Mouse (Mus musculus): ENCODE results near the gene Grik3. TPM values are rescaled to one million over a fixed set of nuclear protein-coding genes. Genes with fewer than 3 reads are reported as not detected.

Gene Grik3
- polyA plus RNA-seq, 1 experiment from 2014 or later, result 0.07 TPM

- H3K4me3 ChIP-seq (ENCODE audit: low read depth, low read length), result no peak overlapping the region
- no peak for TF ChIP-seq CTCF (IDR thresholded peaks at IDR 0.05; ENCODE audit: low read depth)
These were observed 237.8 kb downstream of the Grik3 start for GRCm38 (mm10) chr4:125728091-125728863.

GRCm38 (mm10) chr4:125729305-125730220 is 239.1 kb downstream of the Grik3 start:
- no peaks in the 10 kb centered on the region for H3K9me3 ChIP-seq (ENCODE audit: control insufficient read depth)
- WGBS, result 10% methylated on average over 38 of the region's 38 CpGs
- H3K27me3 ChIP-seq (replicated peaks; ENCODE audit: control insufficient read depth, insufficient read depth, low read length), result peaks cover 29% of the 10 kb centered on the region
- H3K4me1 ChIP-seq (replicated peaks; ENCODE audit: control insufficient read depth, insufficient read depth, low read length), result no peaks in the 10 kb centered on the region
- no peak overlapping the region for H3K4me3 ChIP-seq (ENCODE audit: low read depth, low read length)
- H3K9ac ChIP-seq (ENCODE audit: low read depth, low read length), result no peak overlapping the region
- no peaks in the 10 kb centered on the region for H3K36me3 ChIP-seq (ENCODE audit: control insufficient read depth, insufficient read depth)
- ATAC-seq, result no peak
- no peak for TF ChIP-seq CTCF (IDR thresholded peaks at IDR 0.05; ENCODE audit: low read depth)
- no peak overlapping the region for H3K27ac ChIP-seq (ENCODE audit: low read depth, low read length)
- H3K4me2 ChIP-seq (replicated peaks; ENCODE audit: low read depth), result no peak overlapping the region

More at GRCm38 (mm10) chr4:125728091-125728863, 237.8 kb downstream of the Grik3 start:
- 20% methylated on average over 15 of the region's 15 CpGs for WGBS
- Histone ChIP-seq H3K27ac (ENCODE audit: low read depth, low read length) (no peak overlapping the region), H3K9ac (ENCODE audit: low read depth, low read length) (no peak overlapping the region), H3K9me3 (ENCODE audit: control insufficient read depth) (no peaks in the 10 kb centered on the region), H3K27me3 (replicated peaks; ENCODE audit: control insufficient read depth, insufficient read depth, low read length) (peaks cover 29% of the 10 kb centered on the region), H3K36me3 (ENCODE audit: control insufficient read depth, insufficient read depth) (no peaks in the 10 kb centered on the region), H3K4me1 (replicated peaks; ENCODE audit: control insufficient read depth, insufficient read depth, low read length) (no peaks in the 10 kb centered on the region), H3K4me2 (replicated peaks; ENCODE audit: low read depth) (no peak overlapping the region)
- ATAC-seq, result no peak

- Histone ChIP-seq H3K9me3 (ENCODE audit: control insufficient read depth) (no peaks in the 10 kb centered on the region), H3K9ac (ENCODE audit: low read depth, low read length) (no peak overlapping the region), H3K27me3 (replicated peaks; ENCODE audit: control insufficient read depth, insufficient read depth, low read length) (peaks cover 29% of the 10 kb centered on the region), H3K4me3 (ENCODE audit: low read depth, low read length) (no peak overlapping the region), H3K4me1 (replicated peaks; ENCODE audit: control insufficient read depth, insufficient read depth, low read length) (no peaks in the 10 kb centered on the region), H3K4me2 (replicated peaks; ENCODE audit: low read depth) (no peak overlapping the region), H3K36me3 (ENCODE audit: control insufficient read depth, insufficient read depth) (no peaks in the 10 kb centered on the region), H3K27ac (ENCODE audit: low read depth, low read length) (no peak overlapping the region)
- no peak for TF ChIP-seq CTCF (IDR thresholded peaks at IDR 0.05; ENCODE audit: low read depth)
- 83% methylated on average over 6 of the region's 6 CpGs for whole genome bisulfite sequencing
- ATAC-seq, result no peak
These were observed 240.3 kb downstream of the Grik3 start for GRCm38 (mm10) chr4:125730751-125731150.

GRCm38 (mm10) chr4:125736783-125737182 is 246.3 kb downstream of the Grik3 start:
- ATAC-seq, result no peak
- H3K9ac ChIP-seq (ENCODE audit: low read depth, low read length), result no peak overlapping the region
- no peaks in the 10 kb centered on the region for H3K27me3 ChIP-seq (replicated peaks; ENCODE audit: control insufficient read depth, insufficient read depth, low read length)
- H3K4me2 ChIP-seq (replicated peaks; ENCODE audit: low read depth), result no peak overlapping the region
- H3K9me3 ChIP-seq (ENCODE audit: control insufficient read depth), result no peaks in the 10 kb centered on the region
- no peak overlapping the region for H3K27ac ChIP-seq (ENCODE audit: low read depth, low read length)
- H3K36me3 ChIP-seq (ENCODE audit: control insufficient read depth, insufficient read depth), result no peaks in the 10 kb centered on the region
- no peaks in the 10 kb centered on the region for H3K4me1 ChIP-seq (replicated peaks; ENCODE audit: control insufficient read depth, insufficient read depth, low read length)
- H3K4me3 ChIP-seq (ENCODE audit: low read depth, low read length), result no peak overlapping the region
- TF ChIP-seq CTCF (IDR thresholded peaks at IDR 0.05; ENCODE audit: low read depth), result no peak
- 80% methylated on average over 4 of the region's 4 CpGs for WGBS

- H3K9ac ChIP-seq (ENCODE audit: low read depth, low read length), result no peak overlapping the region
- no peaks in the 10 kb centered on the region for H3K9me3 ChIP-seq (ENCODE audit: control insufficient read depth)
- no peak overlapping the region for H3K4me2 ChIP-seq (replicated peaks; ENCODE audit: low read depth)
- TF ChIP-seq CTCF (IDR thresholded peaks at IDR 0.05; ENCODE audit: low read depth), result no peak
- H3K27me3 ChIP-seq (replicated peaks; ENCODE audit: control insufficient read depth, insufficient read depth, low read length), result no peaks in the 10 kb centered on the region
- H3K4me1 ChIP-seq (replicated peaks; ENCODE audit: control insufficient read depth, insufficient read depth, low read length), result no peaks in the 10 kb centered on the region
- H3K4me3 ChIP-seq (ENCODE audit: low read depth, low read length), result no peak overlapping the region
- no peak overlapping the region for H3K27ac ChIP-seq (ENCODE audit: low read depth, low read length)
- no peak for ATAC-seq
- H3K36me3 ChIP-seq (ENCODE audit: control insufficient read depth, insufficient read depth), result no peaks in the 10 kb centered on the region
- WGBS, result 69% methylated on average over 4 of the region's 4 CpGs
These were observed 248.3 kb downstream of the Grik3 start for GRCm38 (mm10) chr4:125738825-125739224.

GRCm38 (mm10) chr4:125742162-125742571 is 251.7 kb downstream of the Grik3 start:
- H3K4me2 ChIP-seq (replicated peaks; ENCODE audit: low read depth), result no peak overlapping the region
- no peak overlapping the region for H3K9ac ChIP-seq (ENCODE audit: low read depth, low read length)
- no peaks in the 10 kb centered on the region for H3K9me3 ChIP-seq (ENCODE audit: control insufficient read depth)
- WGBS, result 81% methylated on average over 16 of the region's 16 CpGs
- no peak overlapping the region for H3K27ac ChIP-seq (ENCODE audit: low read depth, low read length)
- no peak for ATAC-seq
- no peaks in the 10 kb centered on the region for H3K36me3 ChIP-seq (ENCODE audit: control insufficient read depth, insufficient read depth)
- no peak overlapping the region for H3K4me3 ChIP-seq (ENCODE audit: low read depth, low read length)
- TF ChIP-seq CTCF (IDR thresholded peaks at IDR 0.05; ENCODE audit: low read depth), result no peak
- no peaks in the 10 kb centered on the region for H3K27me3 ChIP-seq (replicated peaks; ENCODE audit: control insufficient read depth, insufficient read depth, low read length)
- H3K4me1 ChIP-seq (replicated peaks; ENCODE audit: control insufficient read depth, insufficient read depth, low read length), result no peaks in the 10 kb centered on the region

Measured in intestine, postnatal 0 days (tissue).